Mouse (Mus musculus): ENCODE measurements around the gene Pitpnm3. TPM values are rescaled to one million over a fixed set of nuclear protein-coding genes. Genes with fewer than 3 reads are reported as not detected.

The Pitpnm3 gene
- polyA plus RNA-seq, 1 experiment from 2014 or later = 0.56 TPM

GRCm38 (mm10) chr11:72145182-72145876 lies 9.8 kb upstream of the Pitpnm3 start:
- Histone ChIP-seq H3K4me1 (ENCODE audit: control insufficient read depth, insufficient read depth, low read length) (peaks cover 14% of the 10 kb centered on the region), H3K4me2 (no peak overlapping the region), H3K27me3 (ENCODE audit: control insufficient read depth, insufficient read depth, low read length) (no peaks in the 10 kb centered on the region), H3K27ac (ENCODE audit: low read depth, low read length) (no peak overlapping the region), H3K36me3 (ENCODE audit: control insufficient read depth, insufficient read depth, low read length) (no peaks in the 10 kb centered on the region), H3K9ac (ENCODE audit: low read length) (no peak overlapping the region), H3K4me3 (ENCODE audit: low read depth, low read length) (no peak overlapping the region), H3K9me3 (ENCODE audit: control insufficient read depth, low read length) (no peaks in the 10 kb centered on the region)
- ATAC-seq (ENCODE audit: low FRiP score) = no peak
- WGBS = 9% methylated on average over 2 of the region's 2 CpGs
- DNase-seq (ENCODE audit: low spot score, missing footprints) = no peak

GRCm38 (mm10) chr11:72142889-72143288 lies 7.3 kb upstream of the Pitpnm3 start:
- ATAC-seq (ENCODE audit: low FRiP score) (no peak), DNase-seq (ENCODE audit: low spot score, missing footprints) (no peak)
- peaks cover 5% of the 10 kb centered on the region for H3K4me1 ChIP-seq (ENCODE audit: control insufficient read depth, insufficient read depth, low read length)
- H3K9ac ChIP-seq (ENCODE audit: low read length) = no peak overlapping the region
- H3K9me3 ChIP-seq (ENCODE audit: control insufficient read depth, low read length) = no peaks in the 10 kb centered on the region
- H3K27me3 ChIP-seq (ENCODE audit: control insufficient read depth, insufficient read depth, low read length) = no peaks in the 10 kb centered on the region
- 38% methylated on average over 10 of the region's 10 CpGs for WGBS
- H3K36me3 ChIP-seq (ENCODE audit: control insufficient read depth, insufficient read depth, low read length) = no peaks in the 10 kb centered on the region
- no peak overlapping the region for H3K4me2 ChIP-seq
- no peak overlapping the region for H3K4me3 ChIP-seq (ENCODE audit: low read depth, low read length)
- H3K27ac ChIP-seq (ENCODE audit: low read depth, low read length) = no peak overlapping the region

GRCm38 (mm10) chr11:72140198-72140597 lies 4.6 kb upstream of the Pitpnm3 start:
- ATAC-seq (ENCODE audit: low FRiP score) (no peak), DNase-seq (ENCODE audit: low spot score, missing footprints) (no peak)
- Histone ChIP-seq H3K9me3 (ENCODE audit: control insufficient read depth, low read length) (no peaks in the 10 kb centered on the region), H3K9ac (ENCODE audit: low read length) (no peak overlapping the region), H3K4me3 (ENCODE audit: low read depth, low read length) (no peak overlapping the region), H3K4me2 (no peak overlapping the region), H3K36me3 (ENCODE audit: control insufficient read depth, insufficient read depth, low read length) (no peaks in the 10 kb centered on the region), H3K27ac (ENCODE audit: low read depth, low read length) (no peak overlapping the region), H3K4me1 (ENCODE audit: control insufficient read depth, insufficient read depth, low read length) (peaks cover 6% of the 10 kb centered on the region), H3K27me3 (ENCODE audit: control insufficient read depth, insufficient read depth, low read length) (peaks cover 24% of the 10 kb centered on the region)
- 76% methylated on average over 6 of the region's 6 CpGs for WGBS

GRCm38 (mm10) chr11:72136231-72136982 lies 829 bp upstream of the Pitpnm3 start:
- peak; percentile 93 for DNase-seq (ENCODE audit: low spot score, missing footprints)
- Histone ChIP-seq H3K9me3 (ENCODE audit: control insufficient read depth, low read length) (no peaks in the 10 kb centered on the region), H3K36me3 (ENCODE audit: control insufficient read depth, insufficient read depth, low read length) (no peaks in the 10 kb centered on the region), H3K4me3 (ENCODE audit: low read depth, low read length) (peak overlapping the region; percentile 69), H3K4me1 (ENCODE audit: control insufficient read depth, insufficient read depth, low read length) (peaks cover 9% of the 10 kb centered on the region), H3K9ac (ENCODE audit: low read length) (peak overlapping the region; percentile 71), H3K4me2 (peak overlapping the region; percentile 99), H3K27ac (ENCODE audit: low read depth, low read length) (no peak overlapping the region), H3K27me3 (ENCODE audit: control insufficient read depth, insufficient read depth, low read length) (peaks cover 47% of the 10 kb centered on the region)
- WGBS = 14% methylated on average over 11 of the region's 11 CpGs
- no peak for ATAC-seq (ENCODE audit: low FRiP score)

- ATAC-seq (ENCODE audit: low FRiP score) = peak; percentile 33; the same call in 1 of the 2 replicates
- peak; percentile 92 for DNase-seq (ENCODE audit: low spot score, missing footprints)
- H3K4me1 ChIP-seq (ENCODE audit: control insufficient read depth, insufficient read depth, low read length) = peaks cover 12% of the 10 kb centered on the region
- peak overlapping the region; percentile 71; the same call in 1 of the 2 replicates for H3K9ac ChIP-seq (ENCODE audit: low read length)
- H3K4me2 ChIP-seq = peak overlapping the region; percentile 99
- no peaks in the 10 kb centered on the region for H3K9me3 ChIP-seq (ENCODE audit: control insufficient read depth, low read length)
- H3K27me3 ChIP-seq (ENCODE audit: control insufficient read depth, insufficient read depth, low read length) = peaks cover 47% of the 10 kb centered on the region
- peak overlapping the region; percentile 69 for H3K4me3 ChIP-seq (ENCODE audit: low read depth, low read length)
- WGBS = 13% methylated on average over 24 of the region's 24 CpGs
- no peak overlapping the region for H3K27ac ChIP-seq (ENCODE audit: low read depth, low read length)
- no peaks in the 10 kb centered on the region for H3K36me3 ChIP-seq (ENCODE audit: control insufficient read depth, insufficient read depth, low read length)
Observed at GRCm38 (mm10) chr11:72134536-72135382, 819 bp downstream of the Pitpnm3 start.

- DNase-seq (ENCODE audit: low spot score, missing footprints) = no peak
- no peak for ATAC-seq (ENCODE audit: low FRiP score)
- H3K4me1 ChIP-seq (ENCODE audit: control insufficient read depth, insufficient read depth, low read length) = peaks cover 12% of the 10 kb centered on the region
- H3K27me3 ChIP-seq (ENCODE audit: control insufficient read depth, insufficient read depth, low read length) = peaks cover 47% of the 10 kb centered on the region
- no peak overlapping the region for H3K4me3 ChIP-seq (ENCODE audit: low read depth, low read length)
- H3K9me3 ChIP-seq (ENCODE audit: control insufficient read depth, low read length) = no peaks in the 10 kb centered on the region
- WGBS = 72% methylated on average over 10 of the region's 10 CpGs
- no peaks in the 10 kb centered on the region for H3K36me3 ChIP-seq (ENCODE audit: control insufficient read depth, insufficient read depth, low read length)
- no peak overlapping the region for H3K27ac ChIP-seq (ENCODE audit: low read depth, low read length)
- H3K4me2 ChIP-seq = no peak overlapping the region
- no peak overlapping the region for H3K9ac ChIP-seq (ENCODE audit: low read length)
Observed at GRCm38 (mm10) chr11:72133075-72133474, 2.5 kb downstream of the Pitpnm3 start.

- H3K27me3 ChIP-seq (ENCODE audit: control insufficient read depth, insufficient read depth, low read length) = peaks cover 43% of the 10 kb centered on the region
- H3K4me1 ChIP-seq (ENCODE audit: control insufficient read depth, insufficient read depth, low read length) = peaks cover 12% of the 10 kb centered on the region
- no peak overlapping the region for H3K4me3 ChIP-seq (ENCODE audit: low read depth, low read length)
- H3K36me3 ChIP-seq (ENCODE audit: control insufficient read depth, insufficient read depth, low read length) = no peaks in the 10 kb centered on the region
- ATAC-seq (ENCODE audit: low FRiP score) (no peak), DNase-seq (ENCODE audit: low spot score, missing footprints) (no peak)
- H3K9ac ChIP-seq (ENCODE audit: low read length) = no peak overlapping the region
- no peaks in the 10 kb centered on the region for H3K9me3 ChIP-seq (ENCODE audit: control insufficient read depth, low read length)
- WGBS = 26% methylated on average over 3 of the region's 3 CpGs
- no peak overlapping the region for H3K4me2 ChIP-seq
- no peak overlapping the region for H3K27ac ChIP-seq (ENCODE audit: low read depth, low read length)
Observed at GRCm38 (mm10) chr11:72132266-72132665, 3.3 kb downstream of the Pitpnm3 start.

- no peaks in the 10 kb centered on the region for H3K36me3 ChIP-seq (ENCODE audit: control insufficient read depth, insufficient read depth, low read length)
- no peak overlapping the region for H3K4me3 ChIP-seq (ENCODE audit: low read depth, low read length)
- H3K9ac ChIP-seq (ENCODE audit: low read length) = no peak overlapping the region
- peaks cover 38% of the 10 kb centered on the region for H3K27me3 ChIP-seq (ENCODE audit: control insufficient read depth, insufficient read depth, low read length)
- peaks cover 12% of the 10 kb centered on the region for H3K4me1 ChIP-seq (ENCODE audit: control insufficient read depth, insufficient read depth, low read length)
- DNase-seq (ENCODE audit: low spot score, missing footprints) (no peak), ATAC-seq (ENCODE audit: low FRiP score) (no peak)
- 100% methylated on average over 1 of the region's 1 CpGs for WGBS
- H3K9me3 ChIP-seq (ENCODE audit: control insufficient read depth, low read length) = no peaks in the 10 kb centered on the region
- no peak overlapping the region for H3K4me2 ChIP-seq
- H3K27ac ChIP-seq (ENCODE audit: low read depth, low read length) = no peak overlapping the region
Observed at GRCm38 (mm10) chr11:72131697-72132096, 3.9 kb downstream of the Pitpnm3 start.

Measured in midbrain, embryonic 11.5 days (tissue).